Mouse (Mus musculus): ENCODE data around the gene Ppp1r21. TPM values are rescaled to one million over a fixed set of nuclear protein-coding genes. Genes with fewer than 3 reads are reported as not detected.

Gene Ppp1r21
- total and polyA plus RNA-seq, 3 experiments: 11.1 to 16.2 TPM; not detected in 1

GRCm38 (mm10) chr17:88530667-88531066, 749 bp downstream of the Ppp1r21 start:
- Histone ChIP-seq H3K4me3 (ENCODE audit: control insufficient read depth in 1 of 2, insufficient read depth in 1 of 2, low read depth in 2 of 2, low read length in 2 of 2) (peak overlapping the region; percentile 69 to 80), H3K79me2 (ENCODE audit: control insufficient read depth, insufficient read depth, low read length, poor library complexity) (peaks cover 4% of the 10 kb centered on the region; the same call in 1 of the 2 replicates), H3K27ac (ENCODE audit: control insufficient read depth, low read depth, low read length) (no peak overlapping the region), H3K9ac (ENCODE audit: control insufficient read depth, low read depth, low read length, poor library complexity, severe bottlenecking) (peak overlapping the region; percentile 74), H3K4me1 (ENCODE audit: control insufficient read depth in 1 of 2, insufficient read depth in 2 of 2, low read length in 2 of 2) (peaks cover 6 to 15% of the 10 kb centered on the region in 2 experiments; a peak in 3 of 4 replicates), H3K9me3 (replicated peaks; ENCODE audit: insufficient read depth, low read length) (no peaks in the 10 kb centered on the region), H3K36me3 (ENCODE audit: control insufficient read depth in 1 of 2, insufficient read depth in 2 of 2, low read length in 2 of 2) (peaks cover 0 to 11% of the 10 kb centered on the region in 2 experiments; a peak in 2 of 4 replicates), H3K27me3 (ENCODE audit: control insufficient read depth in 1 of 2, insufficient read depth in 2 of 2, low read length in 2 of 2) (no peaks in the 10 kb centered on the region)
- TF ChIP-seq MXI1 (IDR thresholded peaks at IDR 0.05; ENCODE audit: low read depth, low read length) (no peak), POLR2AphosphoS2 (IDR thresholded peaks at IDR 0.05; ENCODE audit: low read length) (no peak), MYC (IDR thresholded peaks at IDR 0.05; ENCODE audit: low read depth, low read length) (no peak), ELF1 (IDR thresholded peaks at IDR 0.05; ENCODE audit: low read depth, low read length) (no peak), NRF1 (IDR thresholded peaks at IDR 0.05; ENCODE audit: insufficient read depth, low read depth, low read length, poor library complexity, severe bottlenecking) (no peak), MYB (IDR thresholded peaks at IDR 0.05; ENCODE audit: low read depth, low read length) (no peak), ETS1 (IDR thresholded peaks at IDR 0.05; ENCODE audit: low read depth, low read length) (no peak), EP300 (IDR thresholded peaks at IDR 0.05; ENCODE audit: low read depth in 1 of 2, low read length in 2 of 2) (no peak), CTCF (IDR thresholded peaks at IDR 0.05 in 2 of 3, conservative IDR thresholded peaks at IDR 0.05 in 1 of 3; ENCODE audit: control insufficient read depth in 1 of 3, insufficient read depth in 1 of 3, low read depth in 2 of 3, low read length in 3 of 3, poor library complexity in 1 of 3, severe bottlenecking in 1 of 3) (no peak), JUND (IDR thresholded peaks at IDR 0.05; ENCODE audit: low read depth, low read length) (no peak), TCF12 (IDR thresholded peaks at IDR 0.05; ENCODE audit: low read depth, low read length) (no peak), CHD2 (IDR thresholded peaks at IDR 0.05; ENCODE audit: low read length) (no peak), ZNF384 (IDR thresholded peaks at IDR 0.05; ENCODE audit: low read depth, low read length) (no peak), GATA1 (IDR thresholded peaks at IDR 0.05; ENCODE audit: low read depth, low read length) (no peak), MEF2A (IDR thresholded peaks at IDR 0.05; ENCODE audit: extremely low read depth, insufficient replicate concordance, low read depth, low read length, poor library complexity, severe bottlenecking) (no peak), SIN3A (IDR thresholded peaks at IDR 0.05; ENCODE audit: low read length) (no peak)
- DNase-seq (ENCODE audit: low read depth, low spot score): peak; percentile 20

GRCm38 (mm10) chr17:88531176-88531575, 1.3 kb downstream of the Ppp1r21 start:
- no peak for DNase-seq (ENCODE audit: low read depth, low spot score)
- no peak overlapping the region for H3K27ac ChIP-seq (ENCODE audit: control insufficient read depth, low read depth, low read length)
- no peak overlapping the region; a peak in 1 of 4 replicates for H3K4me3 ChIP-seq (ENCODE audit: control insufficient read depth in 1 of 2, insufficient read depth in 1 of 2, low read depth in 2 of 2, low read length in 2 of 2)
- no peak for TF ChIP-seq CHD1 (IDR thresholded peaks at IDR 0.05; ENCODE audit: low read depth, low read length)
- TF ChIP-seq ZMIZ1 (IDR thresholded peaks at IDR 0.05; ENCODE audit: low read depth, low read length): no peak
- no peak for TF ChIP-seq GATA1 (IDR thresholded peaks at IDR 0.05; ENCODE audit: low read depth, low read length)
- TF ChIP-seq CTCF (IDR thresholded peaks at IDR 0.05 in 2 of 3, conservative IDR thresholded peaks at IDR 0.05 in 1 of 3; ENCODE audit: control insufficient read depth in 1 of 3, insufficient read depth in 1 of 3, low read depth in 2 of 3, low read length in 3 of 3, poor library complexity in 1 of 3, severe bottlenecking in 1 of 3): no peak
- no peak for TF ChIP-seq TBP (IDR thresholded peaks at IDR 0.05; ENCODE audit: low read depth, low read length)
- TF ChIP-seq CHD2 (IDR thresholded peaks at IDR 0.05; ENCODE audit: low read length): no peak
- no peak overlapping the region for H3K9ac ChIP-seq (ENCODE audit: control insufficient read depth, low read depth, low read length, poor library complexity, severe bottlenecking)
- peaks cover 4% of the 10 kb centered on the region; the same call in 1 of the 2 replicates for H3K79me2 ChIP-seq (ENCODE audit: control insufficient read depth, insufficient read depth, low read length, poor library complexity)
- peaks cover 6 to 15% of the 10 kb centered on the region in 2 experiments; a peak in 3 of 4 replicates for H3K4me1 ChIP-seq (ENCODE audit: control insufficient read depth in 1 of 2, insufficient read depth in 2 of 2, low read length in 2 of 2)
- no peaks in the 10 kb centered on the region for H3K27me3 ChIP-seq (ENCODE audit: control insufficient read depth in 1 of 2, insufficient read depth in 2 of 2, low read length in 2 of 2)
- H3K9me3 ChIP-seq (replicated peaks; ENCODE audit: insufficient read depth, low read length): no peaks in the 10 kb centered on the region
- peaks cover 0 to 11% of the 10 kb centered on the region in 2 experiments; a peak in 2 of 4 replicates for H3K36me3 ChIP-seq (ENCODE audit: control insufficient read depth in 1 of 2, insufficient read depth in 2 of 2, low read length in 2 of 2)

Measured in MEL (cell line).